Mouse (Mus musculus): ENCODE results near the gene Ivl.

Gene Ivl

DNA sequence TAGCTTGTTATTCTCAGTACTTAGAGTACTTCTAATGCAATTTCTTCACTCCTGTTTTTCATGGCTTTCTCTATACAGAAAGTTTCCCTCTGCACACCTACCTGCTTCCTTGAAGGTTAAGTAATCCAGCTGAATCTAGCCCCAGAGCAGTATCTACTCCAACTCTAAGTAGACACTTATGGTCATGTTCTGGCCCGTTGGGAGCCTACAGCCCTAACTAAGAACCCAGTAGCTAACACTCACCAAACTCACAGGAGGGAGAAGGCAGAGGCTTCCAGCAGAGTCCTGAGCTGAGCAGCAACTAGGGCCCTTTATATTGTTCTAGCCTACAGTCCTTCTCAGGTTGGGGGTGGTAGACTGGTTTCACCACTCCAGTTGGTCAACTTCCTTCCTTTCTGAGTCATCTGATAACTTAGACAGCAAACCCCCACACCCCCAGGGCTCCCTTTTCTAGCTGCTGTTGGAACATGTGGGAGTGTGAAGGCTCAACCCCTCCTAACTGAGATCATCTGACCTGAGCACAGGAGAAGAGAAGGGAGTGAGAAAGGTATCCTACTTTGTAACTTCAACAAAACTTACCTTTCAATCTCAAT, at the start of gene Ivl:
Ivl (minus strand) TSS at position 287 of the 593 bp plus-strand sequence.
- no peak for DNase-seq

DNA sequence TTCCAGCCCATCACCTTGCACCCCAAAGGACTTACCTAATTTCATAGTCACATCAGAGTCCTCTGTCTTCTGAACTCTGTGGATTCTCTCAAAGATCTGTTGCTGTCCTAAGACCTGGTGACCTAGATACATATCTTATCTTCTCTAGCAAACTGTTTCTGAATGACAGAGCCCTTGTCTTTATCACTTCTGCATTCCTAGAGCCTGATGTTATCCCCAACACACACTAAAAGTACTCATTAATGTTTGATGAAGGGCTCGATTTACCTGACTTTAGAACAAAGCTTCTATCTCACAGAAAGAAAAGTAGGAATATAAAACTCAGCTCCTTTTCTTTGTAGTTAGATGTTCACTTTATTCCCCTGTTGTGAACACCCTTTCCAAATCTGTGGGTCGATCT, 48.0 kb upstream of the Ivl start, which contains the start of gene Lce6a:
Lce6a (minus strand) TSS at position 101 of the 400 bp plus-strand sequence.
- no peak for DNase-seq

DNA sequence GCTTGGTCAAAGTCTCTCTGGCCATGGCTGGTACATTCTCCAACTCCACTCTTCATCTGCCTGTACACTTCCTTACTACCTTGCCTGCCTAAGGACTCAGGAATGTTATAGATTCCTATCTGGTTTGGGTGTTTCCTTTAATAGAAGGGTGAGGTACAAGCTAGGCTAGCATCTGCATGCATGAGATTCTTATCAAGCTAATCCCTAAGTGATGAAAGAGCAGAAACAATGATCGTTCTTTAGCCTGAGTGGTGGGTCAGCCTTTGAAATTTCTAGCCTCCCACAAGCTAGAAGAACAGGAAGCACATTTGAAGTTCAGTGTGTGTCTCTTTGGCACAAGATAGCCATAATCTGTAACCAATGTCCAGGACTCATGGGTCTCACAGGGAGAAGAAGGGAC, 36.3 kb upstream of the Ivl start:
- no peak for DNase-seq

DNA sequence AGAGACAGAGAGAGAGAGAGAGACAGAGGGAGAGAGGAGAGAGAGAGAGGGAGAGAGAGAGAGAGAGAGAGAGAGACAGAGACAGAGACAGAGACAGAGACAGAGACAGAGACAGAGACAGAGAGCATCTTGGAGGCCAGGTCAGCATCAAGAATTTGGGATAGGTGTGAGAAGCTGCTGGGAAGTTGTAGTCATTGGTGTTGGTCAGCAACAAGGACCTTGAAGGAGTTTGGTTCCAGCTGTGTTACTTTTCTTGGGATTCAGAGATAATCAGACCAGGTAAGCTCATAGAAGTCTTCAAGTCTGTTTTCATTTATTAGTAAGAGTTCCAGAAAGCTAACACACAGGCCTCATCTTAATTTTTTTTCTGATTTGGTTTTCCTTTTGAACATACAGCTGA, 33.9 kb upstream of the Ivl start, which contains the start of gene 2210017I01Rik:
2210017I01Rik (minus strand) TSS at position 101 of the 400 bp plus-strand sequence.
- DNase-seq = no peak

DNA sequence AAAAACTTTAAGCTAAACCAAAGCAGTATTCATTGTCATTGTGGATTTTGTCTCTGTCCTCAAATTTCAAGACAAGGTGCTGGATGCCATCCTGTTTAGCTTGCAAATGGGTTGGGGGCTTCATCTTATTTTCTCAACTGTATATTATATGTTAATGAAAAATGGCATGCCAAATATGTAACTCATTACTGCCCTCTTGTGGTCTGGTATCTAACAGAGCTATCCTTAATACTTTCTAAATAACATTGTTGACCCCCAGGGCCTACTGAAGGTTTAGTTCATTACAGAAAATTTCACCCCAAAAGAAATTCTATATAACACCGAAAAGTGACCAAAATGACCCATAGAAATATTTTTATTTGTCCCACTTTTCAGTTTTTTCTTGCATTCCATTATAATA, 28.6 kb upstream of the Ivl start:
- no peak for DNase-seq

DNA sequence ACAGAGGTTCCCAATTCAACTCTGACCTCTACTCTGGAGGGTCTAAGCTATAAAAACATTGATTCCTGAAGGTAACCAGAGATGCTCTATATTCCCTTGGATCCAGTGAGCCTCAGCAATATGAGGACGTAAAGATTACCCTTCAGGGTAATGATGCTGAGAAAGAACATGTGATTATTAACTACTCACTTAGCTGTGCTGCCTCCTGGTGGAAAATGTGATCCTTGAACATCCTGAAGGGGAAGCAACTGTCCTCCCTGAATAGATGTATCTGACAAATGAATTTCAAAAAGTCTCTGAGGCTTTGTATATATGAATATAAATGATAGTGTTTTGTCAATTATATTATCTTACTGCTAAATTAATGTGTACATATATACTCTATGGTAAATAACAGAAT, 26.9 kb upstream of the Ivl start:
- no peak for DNase-seq

DNA sequence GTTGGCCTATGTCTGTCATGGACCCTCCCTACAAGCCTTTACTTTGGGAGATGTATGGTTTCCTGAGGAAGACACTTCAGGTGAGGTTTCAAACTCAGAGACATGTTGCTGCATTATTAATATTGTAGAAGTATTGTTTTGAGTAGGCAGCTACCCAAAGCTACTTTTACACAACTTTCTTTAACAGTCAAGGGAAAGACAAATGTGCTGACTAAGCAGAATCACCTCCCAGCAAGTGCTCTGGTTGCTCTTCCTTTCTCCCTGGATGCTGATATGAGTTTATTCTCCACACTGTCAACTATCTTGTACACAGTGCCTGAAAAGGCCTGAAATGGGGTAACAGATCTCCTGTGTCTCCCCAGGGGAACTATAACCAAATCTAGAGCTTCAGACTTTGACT, 26.4 kb upstream of the Ivl start:
- no peak for DNase-seq

DNA sequence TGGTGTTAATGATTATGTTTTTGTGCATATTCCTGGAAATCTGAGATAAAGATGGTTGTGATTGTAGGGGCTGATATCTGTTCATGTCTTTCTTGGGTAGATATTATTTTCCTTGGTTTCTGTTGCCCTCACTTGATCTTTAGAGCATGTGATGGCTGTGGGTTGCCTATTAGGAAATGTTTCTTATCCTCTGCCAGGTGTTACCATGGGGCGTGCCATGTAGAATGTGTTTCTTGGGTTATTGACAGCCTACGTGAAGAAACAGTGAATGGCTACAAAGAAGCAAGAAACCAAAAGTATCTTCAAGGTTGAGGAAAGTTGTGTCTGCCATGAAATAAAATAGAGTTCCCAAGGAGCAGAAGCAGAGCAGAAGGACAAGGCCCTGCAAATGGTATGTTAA, 24.9 kb upstream of the Ivl start:
- DNase-seq = no peak

DNA sequence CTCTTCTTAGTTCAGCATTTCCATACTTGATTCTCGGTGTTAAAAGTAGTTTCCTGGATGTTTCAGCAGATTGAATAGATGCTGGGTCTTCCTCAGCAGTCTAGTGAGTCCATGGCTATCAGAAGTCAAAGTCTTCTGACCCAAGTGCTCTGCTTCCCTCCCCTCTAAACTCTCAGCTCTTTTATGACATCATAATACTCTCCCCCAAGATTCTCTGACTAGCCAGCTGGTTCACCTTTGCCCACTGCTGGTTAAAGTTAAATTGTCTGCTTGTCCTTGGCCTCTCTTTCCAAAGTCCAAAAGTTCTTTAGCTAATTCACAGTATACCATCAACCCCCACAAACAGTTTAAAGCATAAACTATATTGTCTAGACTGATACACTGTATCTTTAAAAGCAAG, 15.3 kb upstream of the Ivl start, which contains the start of gene Smcp:
Smcp (minus strand) TSS at position 140 of the 400 bp plus-strand sequence.
- DNase-seq = no peak

DNA sequence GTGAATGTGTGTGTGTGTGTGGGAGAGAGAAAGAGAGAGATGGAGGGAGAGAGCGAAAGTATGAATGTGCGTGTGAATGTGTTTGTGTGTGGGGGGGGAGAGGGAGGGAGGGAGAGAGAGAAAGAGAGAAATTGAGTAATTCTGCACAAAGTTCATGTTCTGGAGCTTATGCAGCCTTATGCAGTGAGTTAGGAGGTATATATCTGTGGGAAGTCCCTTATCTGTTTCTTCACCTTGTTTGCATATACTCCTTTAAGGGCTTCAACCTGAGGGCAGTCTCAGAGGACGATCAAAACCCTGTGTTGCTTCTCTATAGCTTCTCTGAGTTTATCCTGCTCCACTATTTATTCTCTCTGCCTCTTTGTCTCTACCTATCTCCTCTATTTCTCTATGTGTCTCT, 13.7 kb upstream of the Ivl start:
- no peak for DNase-seq

DNA sequence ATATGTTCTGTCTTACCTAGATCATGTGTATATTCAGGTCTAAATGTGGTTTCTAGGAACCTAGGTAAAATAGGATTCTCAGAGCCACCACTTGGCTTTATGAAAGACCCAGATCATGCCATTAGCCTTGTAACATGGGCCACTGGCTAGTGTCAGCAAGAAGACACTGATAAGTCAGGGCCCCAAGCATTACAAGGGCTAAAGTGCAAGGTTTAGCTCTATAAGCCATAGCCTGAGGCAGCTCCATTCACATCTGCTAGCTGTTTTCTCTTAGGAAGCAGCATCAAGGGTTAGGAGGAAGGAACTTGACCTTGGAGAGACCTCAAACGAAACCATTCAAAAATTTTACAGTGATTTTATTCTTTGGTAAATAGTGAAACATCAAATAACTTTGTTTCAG, 11.5 kb upstream of the Ivl start:
- DNase-seq = no peak

DNA sequence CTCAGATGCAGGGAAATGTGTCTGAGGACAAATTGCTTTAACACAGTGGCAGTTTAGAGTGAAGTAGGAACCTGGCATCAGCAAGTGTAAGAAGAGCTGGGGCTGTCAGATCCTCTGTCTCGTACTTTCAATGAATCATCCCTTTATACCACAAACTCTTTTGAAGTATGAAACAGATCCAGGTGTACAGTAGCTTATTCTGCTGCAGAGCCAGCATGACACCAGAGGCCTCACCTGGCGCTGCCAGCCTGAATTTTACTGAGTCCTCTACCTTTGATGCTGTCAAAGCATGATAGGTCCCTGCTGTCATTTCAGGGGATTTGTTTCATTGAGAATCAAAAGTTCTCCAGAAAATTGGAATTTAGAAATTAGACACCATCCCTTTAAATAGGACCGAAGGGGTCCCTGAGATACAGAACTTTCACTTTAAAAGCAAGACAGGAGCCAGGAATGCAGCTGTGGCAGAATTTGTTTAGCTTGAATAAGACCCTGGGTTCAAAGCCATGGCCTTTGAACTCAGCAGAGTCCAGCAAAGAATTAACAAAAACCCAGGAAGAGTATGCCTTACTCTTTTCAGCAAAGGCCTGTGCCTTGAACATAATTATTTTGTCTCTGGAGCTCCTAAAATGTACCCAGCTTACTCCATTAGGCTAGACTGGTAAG, 9.8 kb upstream of the Ivl start:
- no peak for DNase-seq

DNA sequence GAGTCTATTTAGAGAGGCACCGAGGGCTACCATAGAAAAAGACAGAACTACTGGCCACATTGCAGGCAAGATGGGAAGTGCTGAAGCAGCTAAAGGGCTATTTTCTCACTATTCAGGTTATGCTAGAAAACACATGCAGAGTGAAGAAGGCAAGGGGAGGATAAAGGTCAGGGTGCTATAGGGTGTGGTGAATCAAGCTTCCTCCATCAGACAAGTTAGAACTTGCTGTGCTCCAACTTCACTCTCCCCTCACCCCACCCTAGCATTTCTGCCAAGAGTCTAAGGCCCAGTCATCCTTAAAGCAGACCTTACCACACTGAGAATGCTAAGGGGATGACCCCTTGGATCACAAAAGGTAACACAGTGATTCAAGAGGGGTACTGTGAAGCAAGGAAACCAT, 6.0 kb upstream of the Ivl start:
- no peak for DNase-seq

DNA sequence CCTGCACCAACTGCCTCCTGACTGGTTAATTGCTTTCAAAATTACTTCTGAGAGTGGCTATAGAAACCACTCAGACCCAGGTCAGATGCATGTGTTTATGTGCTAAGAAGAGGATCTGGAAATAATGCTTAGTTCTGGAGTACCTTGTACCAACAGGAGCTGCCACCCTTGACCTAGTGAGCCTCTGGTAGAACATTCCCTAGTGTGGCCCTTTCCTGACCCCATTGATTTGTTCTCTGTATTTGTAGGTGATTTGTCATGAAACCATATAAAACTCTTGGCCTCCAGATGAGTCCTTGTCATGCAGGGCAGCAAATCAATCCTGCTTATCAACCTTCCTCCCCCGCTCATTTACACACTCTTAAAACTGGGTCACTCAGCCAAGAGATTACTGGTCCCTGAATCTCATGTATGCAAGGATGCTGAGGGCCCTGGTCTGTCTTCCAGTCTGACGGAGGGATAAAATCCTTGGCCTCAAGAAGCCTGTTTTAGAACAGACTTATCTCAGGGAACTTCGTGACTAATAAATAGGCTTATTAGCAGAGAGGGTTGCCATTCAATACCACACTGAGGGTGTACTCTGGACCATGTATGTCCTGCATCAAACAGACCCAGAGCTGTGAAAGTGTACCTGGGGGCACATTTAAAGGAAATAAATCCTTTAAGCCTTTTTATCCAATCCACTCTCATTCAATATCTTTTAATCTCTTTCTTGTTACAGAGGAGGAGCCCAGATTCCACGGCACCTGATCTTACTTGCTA, 5.3 kb upstream of the Ivl start:
- no peak for DNase-seq

DNA sequence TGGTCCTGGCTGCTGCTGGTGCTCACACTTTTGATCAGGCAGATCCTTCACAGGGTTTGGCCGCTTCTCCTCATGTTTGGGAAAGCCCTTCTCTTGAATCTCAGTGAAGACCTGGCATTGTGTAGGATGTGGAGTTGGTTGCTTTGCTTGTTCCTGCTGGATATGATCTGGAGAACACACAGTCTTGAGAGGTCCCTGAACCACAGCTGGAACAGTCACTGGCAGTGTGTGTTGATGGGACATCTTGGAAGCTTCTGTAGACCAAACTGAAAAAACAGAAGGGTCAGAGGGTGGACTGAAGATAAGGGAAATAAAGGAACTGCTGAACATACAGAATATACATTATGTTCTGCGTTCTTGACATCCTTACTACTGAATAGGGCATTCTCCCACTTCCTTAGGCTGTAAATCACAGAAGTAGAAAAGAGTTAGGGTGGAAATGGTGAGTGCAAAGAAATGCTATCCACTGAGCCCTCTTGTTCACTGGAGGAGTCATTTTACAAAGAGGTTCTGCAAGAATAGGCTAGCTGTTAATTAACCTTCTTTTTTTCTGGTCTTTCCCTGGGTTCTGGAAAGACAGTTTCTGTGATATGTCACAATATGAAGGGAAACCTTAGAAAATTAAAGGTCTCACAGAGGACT, 900 bp downstream of the Ivl start:
- DNase-seq = no peak

DNA sequence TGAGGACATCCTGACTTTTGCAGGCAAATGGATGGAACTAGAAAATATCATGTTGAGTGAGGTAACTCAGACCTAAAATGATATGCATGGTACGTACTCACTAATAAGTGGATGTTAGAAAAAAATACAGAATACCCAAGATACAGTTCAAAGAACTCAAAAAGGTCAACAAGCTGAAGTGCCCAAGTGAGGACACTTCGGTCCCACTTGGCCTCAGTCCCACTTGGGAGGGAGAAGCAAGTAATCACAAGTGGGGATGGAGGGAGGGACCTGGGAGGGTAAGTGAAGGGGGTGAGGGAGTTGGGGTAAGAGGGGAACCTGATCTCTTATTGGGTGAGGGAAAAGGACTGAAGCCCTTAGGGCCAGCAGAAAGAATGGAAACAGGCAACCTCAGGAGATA, 4.8 kb downstream of the Ivl start:
- no peak for DNase-seq

DNA sequence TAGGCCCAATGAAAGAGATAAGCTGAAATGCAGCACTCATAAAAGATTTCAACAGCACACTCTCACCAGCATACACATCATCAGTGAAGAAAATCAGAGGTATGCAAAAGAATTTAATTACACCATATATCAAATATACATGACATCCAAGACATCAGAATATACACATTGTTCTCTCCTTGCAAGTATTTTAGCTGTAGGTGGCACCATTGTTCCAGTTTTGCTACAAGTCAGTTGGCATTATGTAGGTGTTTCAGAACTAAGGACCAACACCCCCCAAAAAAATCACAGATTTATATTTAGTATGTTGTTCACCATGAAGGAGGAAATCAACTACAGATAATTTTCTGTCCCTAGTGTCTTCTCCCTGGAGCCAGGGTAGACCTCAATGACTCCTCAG, 8.1 kb downstream of the Ivl start:
- DNase-seq = no peak

DNA sequence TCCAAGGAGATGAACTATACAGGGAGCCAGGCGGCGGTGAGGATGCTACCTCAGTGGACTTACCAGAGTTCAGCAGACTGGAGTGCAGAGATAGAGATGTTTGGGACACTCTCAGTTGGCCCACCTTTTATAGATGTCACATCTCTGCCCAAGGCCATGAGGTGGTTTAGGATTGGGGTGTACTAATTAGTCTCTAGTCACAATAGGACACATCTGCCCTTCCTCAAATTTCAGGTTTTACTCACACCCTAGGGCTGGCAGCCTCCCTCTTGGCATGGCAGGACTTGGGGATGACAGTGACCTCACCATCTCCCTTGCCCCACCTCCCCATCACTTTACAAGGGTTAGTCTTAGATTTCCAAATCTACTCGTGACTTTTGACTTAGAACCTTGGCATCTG, 39.1 kb downstream of the Ivl start, which contains the start of gene 2310046K23Rik:
2310046K23Rik (minus strand) TSS at position 101 of the 400 bp plus-strand sequence.
- DNase-seq = no peak

All from cerebellum, adult 11 months (tissue).